In the genomic region with DNA sequence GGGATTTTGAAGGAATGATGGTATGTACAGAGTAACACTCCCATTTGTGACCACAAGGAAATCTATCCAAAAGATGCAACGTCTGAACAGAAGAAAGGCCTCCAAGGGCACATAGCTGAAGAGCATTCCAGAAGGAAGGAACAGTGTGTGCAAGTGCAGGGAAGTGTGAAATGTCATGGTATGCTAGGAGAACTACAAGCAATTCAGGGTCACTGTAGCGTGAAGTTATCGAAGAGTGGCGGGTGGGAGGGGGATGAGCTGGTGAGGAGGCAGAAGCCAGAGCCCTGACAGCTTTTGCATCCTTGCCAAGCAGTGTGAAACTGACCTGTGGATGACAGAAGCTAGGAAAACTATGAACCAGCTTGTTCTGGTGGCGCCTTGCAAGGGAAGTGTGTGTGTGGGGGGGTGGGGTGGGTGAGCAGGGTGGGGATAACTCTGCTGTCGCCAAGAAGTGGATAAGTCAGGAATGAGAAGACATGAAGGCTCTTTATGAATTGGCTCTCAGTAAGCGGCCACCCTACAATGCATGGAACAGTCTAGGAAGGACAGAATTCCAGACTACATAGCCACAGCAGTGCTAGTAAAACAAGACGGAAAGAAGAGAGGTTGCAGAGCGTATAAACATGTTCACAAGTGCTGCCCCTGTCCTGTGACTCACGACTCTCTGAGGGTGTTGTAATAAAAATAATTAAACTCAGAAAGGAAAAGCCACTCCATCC, we compare ENCODE assay signal across 13 mouse cellular contexts.
A peak's percentile ranks its signal among the peaks of the same experiment; 100 is the strongest.
DNase-seq lines count a peak whose midpoint lies in the region; ATAC-seq and TF ChIP-seq lines count a peak whose summit lies in the region.
"Had no signal": no experiment of that assay in that cellular context is flagged by ENCODE, and none has a peak within 500 bp of the region (broad histone marks: within the 10 kb centered on the region; RNA-seq: fewer than 3 reads in every experiment).

No protein-coding gene starts in this region.

- peak; percentile 62; the same call in 1 of the 2 replicates for ATAC-seq in embryonic facial prominence, embryonic 11.5 days (replicated peaks; ENCODE audit: insufficient number of reproducible peaks, low FRiP score, low TSS enrichment, low read depth)
- ATAC-seq in midbrain, embryonic 12.5 days (ENCODE audit: low FRiP score, low read depth) = peak; percentile 46; the same call in 1 of the 2 replicates
- ATAC-seq in granulocyte monocyte progenitor cell, adult 5-6 weeks (replicated peaks; ENCODE audit: poor library complexity, severe bottlenecking) = no peak

- no peak for TF ChIP-seq POLR2A in kidney, adult 2 months (IDR thresholded peaks at IDR 0.05; ENCODE audit: low read depth, low read length)

- no peak overlapping the region for H3K4me2 ChIP-seq in embryonic facial prominence, embryonic 11.5 days (ENCODE audit: low read depth, low read length)
- no peak overlapping the region for H3K4me2 ChIP-seq in midbrain, embryonic 12.5 days (replicated peaks)
- H3K4me2 ChIP-seq: heart, embryonic 13.5 days; stomach, embryonic 15.5 days had no signal

- H3K27me3 ChIP-seq in embryonic facial prominence, embryonic 11.5 days (ENCODE audit: control insufficient read depth, insufficient read depth, low read length) = no peaks in the 10 kb centered on the region
- H3K27me3 ChIP-seq in kidney, adult 2 months (replicated peaks; ENCODE audit: control insufficient read depth, insufficient read depth, low read length) = no peaks in the 10 kb centered on the region
- H3K27me3 ChIP-seq in midbrain, embryonic 12.5 days = no peaks in the 10 kb centered on the region
- H3K27me3 ChIP-seq: heart, embryonic 13.5 days; stomach, embryonic 15.5 days had no signal

- H3K36me3 ChIP-seq in embryonic facial prominence, embryonic 11.5 days (replicated peaks; ENCODE audit: control insufficient read depth, insufficient read depth, low read depth, low read length) = no peaks in the 10 kb centered on the region
- H3K36me3 ChIP-seq in kidney, adult 2 months (ENCODE audit: control insufficient read depth, insufficient read depth, low read length) = no peaks in the 10 kb centered on the region
- no peaks in the 10 kb centered on the region for H3K36me3 ChIP-seq in midbrain, embryonic 12.5 days
- H3K36me3 ChIP-seq: heart, embryonic 13.5 days; stomach, embryonic 15.5 days had no signal

- H3K4me3 ChIP-seq in embryonic facial prominence, embryonic 11.5 days (ENCODE audit: low read depth, low read length) = no peak overlapping the region
- no peak overlapping the region for H3K4me3 ChIP-seq in kidney, adult 2 months (ENCODE audit: insufficient read depth, low read depth, low read length)
- no peak overlapping the region for H3K4me3 ChIP-seq in midbrain, embryonic 12.5 days
- H3K4me3 ChIP-seq: heart, embryonic 13.5 days; stomach, embryonic 15.5 days had no signal

- no peak for TF ChIP-seq CTCF in kidney, adult 2 months (conservative IDR thresholded peaks at IDR 0.05; ENCODE audit: insufficient read depth, insufficient read length, low read depth, low read length)

- no peak overlapping the region for H3K27ac ChIP-seq in embryonic facial prominence, embryonic 11.5 days (replicated peaks; ENCODE audit: low read depth, low read length)
- no peak overlapping the region for H3K27ac ChIP-seq in kidney, adult 2 months (ENCODE audit: insufficient read depth, low read depth, low read length)
- H3K27ac ChIP-seq in midbrain, embryonic 12.5 days (replicated peaks) = no peak overlapping the region
- H3K27ac ChIP-seq: heart, embryonic 13.5 days; stomach, embryonic 15.5 days had no signal

- 74% methylated on average over 10 of the region's 10 CpGs for WGBS in embryonic facial prominence, embryonic 11.5 days
- 39% methylated on average over 10 of the region's 10 CpGs for WGBS in kidney, adult 2 months
- 58% methylated on average over 10 of the region's 10 CpGs for WGBS in midbrain, embryonic 12.5 days

- H3K9me3 ChIP-seq in embryonic facial prominence, embryonic 11.5 days (replicated peaks; ENCODE audit: control insufficient read depth, low read length) = no peaks in the 10 kb centered on the region
- H3K9me3 ChIP-seq in midbrain, embryonic 12.5 days = no peaks in the 10 kb centered on the region
- H3K9me3 ChIP-seq: heart, embryonic 13.5 days; stomach, embryonic 15.5 days had no signal

- DNase-seq in cerebellum, postnatal 10 days = peak; percentile 75 to 84
- DNase-seq in cerebellum, postnatal 36 days = no peak
- DNase-seq in embryonic facial prominence, embryonic 11.5 days (ENCODE audit: low spot score) = peak; percentile 18
- DNase-seq in kidney, adult 2 months = peak; percentile 26
- no peak for DNase-seq in natural killer cell, adult 2 months (ENCODE audit: low spot score in 2 of 2)
- DNase-seq in layer of hippocampus, adult 9-10 months (ENCODE audit: low spot score) = no peak
- DNase-seq: adrenal gland, postnatal 25 days; cerebellum, adult 9-11 months; layer of hippocampus, adult 9-11 months had no signal

- H3K9ac ChIP-seq in embryonic facial prominence, embryonic 11.5 days (replicated peaks; ENCODE audit: low read length) = no peak overlapping the region
- H3K9ac ChIP-seq in midbrain, embryonic 12.5 days (replicated peaks) = no peak overlapping the region
- H3K9ac ChIP-seq: heart, embryonic 13.5 days; stomach, embryonic 15.5 days had no signal

- H3K4me1 ChIP-seq in embryonic facial prominence, embryonic 11.5 days (ENCODE audit: control insufficient read depth, insufficient read depth, low read length) = no peaks in the 10 kb centered on the region
- H3K4me1 ChIP-seq in kidney, adult 2 months (ENCODE audit: control insufficient read depth, insufficient read depth, low read length) = no peaks in the 10 kb centered on the region
- peaks cover 7% of the 10 kb centered on the region for H3K4me1 ChIP-seq in midbrain, embryonic 12.5 days
- H3K4me1 ChIP-seq: heart, embryonic 13.5 days; stomach, embryonic 15.5 days had no signal

Comparison
In these comparisons a context has a peak if more than half of its experiments do, and no peak if none do; other contexts are left out.
1. DNase-seq: peak in cerebellum, postnatal 10 days (2 of 2), embryonic facial prominence, embryonic 11.5 days (single experiment) and kidney, adult 2 months (single experiment); none in cerebellum, postnatal 36 days (0 of 2), natural killer cell, adult 2 months (0 of 2) and layer of hippocampus, adult 9-10 months (single experiment).